Mouse (Mus musculus): ENCODE measurements at regions not wholly inside any gene's neighbourhood (a gene's known extent, or its start where the extent isn't known, plus 50 kb on each side); places are given as distances from the start of the nearest gene placed in this dataset.
"Not testable (repeated sequence)": the region's sequence is repeated elsewhere in the genome, so short reads cannot be mapped to it uniquely, and the experiment has no call there.

GRCm38 (mm10) chr6:66382347-66383010 is 152.7 kb upstream of the Mad2l1 start:
- DNase-seq (ENCODE audit: extremely low read depth, low read depth) = no peak

GRCm38 (mm10) chr6:66395147-66395546 is 140.0 kb upstream of the Mad2l1 start:
- DNase-seq (ENCODE audit: extremely low read depth, low read depth) = no peak

DNA sequence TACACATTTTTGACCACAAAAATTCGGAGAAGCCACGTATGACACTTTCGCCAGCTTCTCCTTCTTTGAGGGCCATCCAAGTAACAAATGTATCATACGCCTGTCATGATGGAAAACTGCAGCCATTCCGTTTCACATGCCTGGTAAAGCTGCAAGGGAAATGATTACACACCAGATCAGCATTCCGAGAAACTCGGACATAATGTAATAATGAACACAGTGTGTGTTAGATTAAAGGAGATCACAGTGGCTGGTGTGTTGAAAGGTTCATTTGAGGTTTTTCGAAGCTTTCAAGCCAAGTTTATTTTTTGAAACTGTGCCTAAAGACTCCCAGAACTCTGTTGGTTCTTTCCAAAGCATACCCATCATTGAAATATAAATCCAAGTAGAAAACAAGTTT is 137.8 kb upstream of the Mad2l1 start:
- no peak for DNase-seq (ENCODE audit: extremely low read depth, low read depth)

DNA sequence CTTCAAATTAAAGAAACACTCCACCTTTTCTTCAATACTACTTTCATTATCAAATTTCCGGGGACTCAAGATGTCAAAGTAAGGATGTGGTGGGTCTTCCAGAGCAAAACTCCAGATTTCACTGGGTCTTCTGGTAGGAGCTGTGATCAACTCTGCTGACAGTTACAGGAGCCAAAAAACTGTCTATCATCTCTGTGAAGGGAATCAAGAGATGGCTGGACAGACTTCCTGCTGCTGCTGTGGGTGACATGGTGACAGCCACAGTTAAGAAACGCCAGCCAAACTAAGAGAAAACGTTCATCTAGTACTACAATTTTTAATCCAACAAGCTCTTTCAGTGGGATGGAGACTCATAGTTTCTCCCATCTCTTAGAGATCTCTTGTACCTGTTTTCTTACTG is 136.5 kb upstream of the Mad2l1 start:
- no peak for DNase-seq (ENCODE audit: extremely low read depth, low read depth)

GRCm38 (mm10) chr6:66399091-66399755 is 136.0 kb upstream of the Mad2l1 start:
- no peak for DNase-seq (ENCODE audit: extremely low read depth, low read depth)

GRCm38 (mm10) chr6:66401468-66401867 is 133.7 kb upstream of the Mad2l1 start:
- no peak for DNase-seq (ENCODE audit: extremely low read depth, low read depth)

DNA sequence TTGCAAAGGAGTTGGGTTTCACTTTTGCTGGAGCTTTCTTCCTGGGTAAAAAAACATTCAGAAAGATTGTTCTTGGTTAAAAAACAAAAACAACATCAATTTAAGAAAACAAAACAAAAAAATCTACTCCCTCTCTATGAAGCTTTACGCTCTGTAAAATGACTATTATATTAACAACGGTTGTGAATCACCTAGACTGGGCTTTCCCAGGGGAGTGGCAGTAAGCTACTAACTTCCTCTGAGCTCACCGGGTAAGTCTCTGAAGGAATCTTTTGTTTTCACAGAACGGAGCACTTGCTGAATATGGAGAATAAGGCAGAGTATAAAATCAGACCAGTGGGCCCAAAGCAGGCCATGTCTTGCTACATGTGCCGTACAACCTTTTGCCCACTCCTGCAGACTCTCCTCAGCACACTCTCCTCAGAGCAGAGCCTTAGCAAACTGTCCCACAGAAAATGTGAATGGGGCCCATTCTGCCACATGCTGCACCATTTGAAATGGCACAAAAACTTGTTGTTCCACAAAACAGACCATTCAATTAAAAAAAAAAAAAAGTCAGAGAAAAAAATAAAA is 133.2 kb upstream of the Mad2l1 start:
- DNase-seq (ENCODE audit: extremely low read depth, low read depth) = no peak

DNA sequence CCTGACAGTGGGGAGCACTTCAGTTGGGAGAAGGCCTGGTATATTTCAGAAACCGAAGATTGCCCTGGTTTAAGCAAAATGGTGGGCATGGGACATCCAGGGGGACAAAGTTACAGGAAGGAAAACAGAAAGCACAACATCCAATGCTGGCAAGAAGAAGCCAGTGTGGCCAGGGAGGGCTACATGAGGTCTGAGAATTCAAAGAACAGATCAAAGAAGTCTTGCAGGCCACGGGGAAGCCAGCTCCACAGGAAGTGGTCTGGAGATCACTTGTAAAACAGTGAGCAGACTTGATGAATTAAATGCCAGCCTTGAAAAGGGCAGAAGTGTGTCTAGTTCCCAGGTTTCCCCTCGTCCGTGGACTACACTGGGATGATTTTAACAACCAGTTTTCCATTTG is 120.4 kb upstream of the Mad2l1 start:
- DNase-seq (ENCODE audit: extremely low read depth, low read depth) = no peak

DNA sequence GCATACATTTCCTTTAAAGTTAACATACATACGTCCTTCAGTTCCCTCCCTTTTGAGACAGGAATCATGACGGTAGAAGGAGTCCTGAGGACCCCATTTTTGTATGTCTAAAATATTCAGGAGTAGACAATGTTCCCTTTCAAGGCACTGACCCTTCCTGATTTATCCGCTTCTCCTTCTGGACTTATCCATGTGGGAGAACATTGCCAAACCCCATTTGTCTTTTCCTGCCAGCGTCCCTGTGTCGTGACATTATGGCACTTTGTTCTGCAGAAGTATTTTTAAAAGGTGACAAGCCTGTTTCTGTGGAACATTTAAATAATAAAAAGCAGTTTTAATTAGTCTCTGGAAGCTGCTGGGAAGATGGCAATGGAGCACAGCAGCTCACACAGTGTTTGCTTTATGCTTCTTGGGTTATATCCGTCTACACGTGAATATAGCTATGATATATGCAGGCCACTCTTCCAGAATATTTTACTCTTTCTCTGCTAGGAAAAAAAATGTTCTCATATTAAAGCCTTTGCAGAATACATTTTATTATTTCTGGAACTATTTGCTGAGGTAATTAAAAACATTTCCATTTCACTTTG is 115.6 kb upstream of the Mad2l1 start:
- no peak for DNase-seq (ENCODE audit: extremely low read depth, low read depth)

GRCm38 (mm10) chr6:66428370-66428769 is 106.8 kb upstream of the Mad2l1 start:
- no peak for DNase-seq (ENCODE audit: extremely low read depth, low read depth)

DNA sequence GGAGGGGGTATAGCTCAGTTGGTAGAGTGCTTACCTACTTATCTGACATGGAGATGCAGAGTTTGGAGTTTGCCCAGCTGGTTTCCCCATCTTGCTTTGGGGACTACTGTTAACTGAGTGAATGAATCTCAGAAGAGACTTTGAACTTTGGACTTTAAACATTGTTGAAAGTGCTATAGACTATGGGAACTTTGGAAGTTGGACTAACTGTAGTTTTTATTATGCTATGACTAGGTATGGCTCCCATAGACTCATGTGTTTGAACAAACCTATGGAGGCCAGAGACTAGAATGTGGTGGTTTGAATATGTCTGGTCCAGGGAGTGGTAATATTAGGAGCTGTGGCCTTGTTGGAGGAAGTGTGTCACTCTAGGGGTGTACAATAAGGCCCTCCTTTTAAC is 84.8 kb upstream of the Mad2l1 start:
- not testable (repeated sequence) for DNase-seq (ENCODE audit: extremely low read depth, low read depth)

DNA sequence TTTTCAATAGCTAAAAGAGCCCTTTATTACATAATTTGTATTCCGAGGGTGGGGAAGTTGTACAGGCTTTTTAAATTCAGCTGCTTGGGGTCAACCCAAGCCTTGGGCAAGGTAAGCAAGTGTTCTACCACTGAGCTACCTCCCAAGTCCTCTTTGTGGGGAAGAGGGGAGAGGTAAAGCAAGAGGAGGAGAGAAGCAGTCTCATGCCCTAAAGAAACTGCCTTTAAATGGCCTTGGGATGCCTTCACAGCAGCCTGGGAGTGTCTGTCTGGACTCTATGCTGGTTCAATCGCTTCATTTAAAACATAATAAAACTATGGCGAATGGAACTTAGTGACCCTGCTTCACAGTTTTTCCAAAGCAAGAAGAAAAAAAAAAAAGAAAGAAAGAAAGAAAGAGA is 77.0 kb upstream of the Mad2l1 start:
- no peak for DNase-seq (ENCODE audit: extremely low read depth, low read depth)

- no peak for DNase-seq (ENCODE audit: extremely low read depth, low read depth)
These were observed 70.7 kb upstream of the Mad2l1 start for GRCm38 (mm10) chr6:66464540-66464939.

- DNase-seq (ENCODE audit: extremely low read depth, low read depth) = no peak
These were observed 69.9 kb upstream of the Mad2l1 start for GRCm38 (mm10) chr6:66465137-66465853.

GRCm38 (mm10) chr6:66466757-66467156 is 68.4 kb upstream of the Mad2l1 start:
- peak; percentile 22 for DNase-seq (ENCODE audit: extremely low read depth, low read depth)

GRCm38 (mm10) chr6:66470627-66471249 is 64.5 kb upstream of the Mad2l1 start:
- DNase-seq (ENCODE audit: extremely low read depth, low read depth) = no peak

DNA sequence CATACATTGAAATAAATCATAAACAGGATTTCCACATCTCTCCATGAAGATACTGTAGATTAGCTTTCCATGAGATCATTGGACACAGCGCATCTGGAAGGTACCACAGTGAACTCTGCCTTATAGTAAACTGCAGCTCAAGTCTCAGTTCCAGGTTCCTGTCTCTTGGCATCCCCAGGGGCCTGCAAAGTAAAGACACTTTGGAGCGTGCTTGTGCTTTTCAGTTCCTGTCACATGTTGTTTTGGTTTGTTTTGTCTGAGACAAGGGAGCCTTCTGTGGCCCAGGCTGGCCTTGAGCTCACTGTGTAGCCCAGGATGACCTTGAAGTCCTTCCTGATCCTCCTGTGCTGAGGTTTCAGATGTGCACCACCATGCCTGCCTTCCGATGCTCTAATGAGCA is 63.4 kb upstream of the Mad2l1 start:
- no peak for DNase-seq (ENCODE audit: extremely low read depth, low read depth)

DNA sequence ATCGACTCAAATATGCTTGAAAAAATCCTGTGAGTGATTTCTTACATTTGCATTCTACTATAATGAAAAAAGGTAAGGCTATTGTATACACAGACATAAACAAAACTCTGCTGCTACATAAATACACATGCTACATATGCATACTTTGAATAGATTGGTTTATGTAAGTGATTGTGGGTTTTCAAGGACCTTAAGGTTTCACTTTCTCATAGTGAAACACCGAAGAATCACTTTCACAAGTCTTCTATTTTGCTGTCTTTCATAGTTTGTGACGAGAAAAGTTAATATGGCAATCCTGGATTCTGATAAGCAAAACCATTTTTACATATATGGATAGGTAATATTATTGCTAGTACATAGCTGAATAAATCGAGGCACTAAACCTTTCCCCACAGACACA is 62.5 kb upstream of the Mad2l1 start:
- DNase-seq (ENCODE audit: extremely low read depth, low read depth) = no peak

DNA sequence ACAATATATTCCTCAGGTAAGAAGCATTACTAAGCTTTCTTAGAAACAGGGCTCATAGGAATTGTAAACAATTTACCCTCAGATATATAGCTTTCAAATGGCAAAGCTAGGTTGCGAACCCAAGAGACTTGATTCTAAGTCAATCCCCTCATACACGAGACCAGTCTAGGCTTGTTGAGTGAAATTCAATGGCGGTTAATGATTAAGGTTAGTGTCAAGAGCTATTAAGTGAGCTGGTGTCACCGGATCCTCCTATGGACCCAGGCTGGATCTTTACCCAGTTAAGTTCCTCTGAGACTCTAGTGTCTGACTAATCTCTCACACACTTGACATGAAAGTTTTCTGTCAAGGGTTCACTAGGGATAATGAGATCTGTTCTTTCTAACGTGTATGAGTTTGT is 57.6 kb upstream of the Mad2l1 start:
- no peak for DNase-seq (ENCODE audit: extremely low read depth, low read depth)

DNA sequence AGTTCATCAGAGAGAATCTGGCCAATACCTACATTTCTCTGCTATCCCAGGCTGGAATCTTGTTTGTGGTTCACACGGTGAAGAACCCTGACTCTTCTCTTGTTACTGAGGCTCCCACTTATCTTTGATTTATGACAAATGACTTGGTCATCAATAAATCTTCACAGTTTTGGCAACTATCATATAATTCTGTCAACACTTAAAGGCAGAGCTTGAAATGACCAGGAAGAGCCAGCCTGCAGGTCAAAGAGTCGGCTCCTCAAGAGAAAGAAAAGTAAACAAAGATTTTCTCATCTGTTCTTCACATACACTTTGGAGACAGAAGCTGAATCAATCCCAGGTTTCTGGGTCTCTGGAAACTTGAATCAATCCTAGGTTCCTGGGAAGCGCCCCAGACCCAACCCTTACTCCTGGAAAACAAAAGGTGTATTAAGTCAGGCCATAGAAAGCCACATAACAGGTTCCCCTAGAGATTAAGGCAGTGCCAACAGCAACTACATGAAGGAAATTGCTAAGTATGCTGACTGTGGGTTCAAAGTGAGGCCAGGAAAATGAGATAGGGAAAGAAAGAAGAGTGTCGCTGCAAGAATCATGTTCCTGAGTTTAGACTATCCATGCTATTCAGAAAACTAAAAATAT is 56.7 kb upstream of the Mad2l1 start:
- DNase-seq (ENCODE audit: extremely low read depth, low read depth) = no peak

GRCm38 (mm10) chr6:66479576-66479975 is 55.6 kb upstream of the Mad2l1 start:
- DNase-seq (ENCODE audit: extremely low read depth, low read depth) = no peak
